Mouse (Mus musculus) granulocyte monocyte progenitor cell, adult 5-6 weeks (primary cell): ENCODE data around the gene Vmp1. TPM values are rescaled to one million over a fixed set of nuclear protein-coding genes. Genes with fewer than 3 reads are reported as not detected.

Source experiments
- ATAC-seq: replicated peaks from 2 replicates; pipeline ENCODE4 v1.8.0; 2016; ENCODE audit warnings: mild to moderate bottlenecking, moderate TSS enrichment, inconsistent platforms; ENCODE audit not compliant: poor library complexity, severe bottlenecking
- total RNA-seq, 2 experiments: library from RNA; stranded (forward) in 1 of 2; stranded (reverse) in 1 of 2; fragments of 200-712, 200-1000 nt in 1 of 2; fragments of >200 nt in 1 of 2; fragmentation: Nextera tagmentation in 1 of 2; gene quantifications; 2 replicates each; pipeline ENCODE4 v1.2.3; 2014 to 2017

Vmp1 gene
- total RNA-seq, 2 experiments from 2014 or later: 79.1 to 83.8 TPM

GRCm38 (mm10) chr11:86575632-86576378 lies 107.8 kb downstream of the Vmp1 start:
- ATAC-seq: no peak

GRCm38 (mm10) chr11:86574408-86574807 lies 109.2 kb downstream of the Vmp1 start:
- no peak for ATAC-seq

GRCm38 (mm10) chr11:86573646-86574231 lies 109.9 kb downstream of the Vmp1 start:
- no peak for ATAC-seq

GRCm38 (mm10) chr11:86572623-86573022 lies 111.0 kb downstream of the Vmp1 start:
- no peak for ATAC-seq

- no peak for ATAC-seq
Measured at GRCm38 (mm10) chr11:86571871-86572270, 111.8 kb downstream of the Vmp1 start.

GRCm38 (mm10) chr11:86571047-86571855 lies 112.4 kb downstream of the Vmp1 start:
- ATAC-seq: no peak

- no peak for ATAC-seq
Measured at GRCm38 (mm10) chr11:86570261-86570746, 113.3 kb downstream of the Vmp1 start.

GRCm38 (mm10) chr11:86568425-86568824 lies 115.2 kb downstream of the Vmp1 start:
- peak; percentile 35; the same call in 1 of the 2 replicates for ATAC-seq

- ATAC-seq: no peak
Measured at GRCm38 (mm10) chr11:86558258-86558657, 125.4 kb downstream of the Vmp1 start.

- ATAC-seq: no peak
Measured at GRCm38 (mm10) chr11:86553525-86553924, 130.1 kb downstream of the Vmp1 start.

- no peak for ATAC-seq
Measured at GRCm38 (mm10) chr11:86547412-86547811, 136.2 kb downstream of the Vmp1 start.

GRCm38 (mm10) chr11:86545556-86545955 lies 138.1 kb downstream of the Vmp1 start:
- no peak for ATAC-seq

- peak; percentile 89 for ATAC-seq
Measured at GRCm38 (mm10) chr11:86544639-86545299, 138.9 kb downstream of the Vmp1 start, which contains the start of the genes Rps6kb1 and Tubd1. TSS of gene Rps6kb1 (minus strand) at chr11:86544805. TSS of gene Tubd1 (plus strand) at chr11:86544991.

- no peak for ATAC-seq
Measured at GRCm38 (mm10) chr11:86543960-86544638, 139.5 kb downstream of the Vmp1 start.

GRCm38 (mm10) chr11:86542851-86543250 lies 140.8 kb downstream of the Vmp1 start:
- ATAC-seq: no peak

GRCm38 (mm10) chr11:86540476-86540845 lies 143.2 kb downstream of the Vmp1 start:
- no peak for ATAC-seq

- ATAC-seq: no peak
Measured at GRCm38 (mm10) chr11:86539716-86540475, 143.7 kb downstream of the Vmp1 start.

GRCm38 (mm10) chr11:86538786-86539185 lies 144.8 kb downstream of the Vmp1 start:
- no peak for ATAC-seq
